Mouse (Mus musculus) kidney, embryonic 14.5 days (tissue): Measurements from ENCODE around the gene Ndufs7. TPM values are rescaled to one million over a fixed set of nuclear protein-coding genes. Genes with fewer than 3 reads are reported as not detected.

Experiments
- ATAC-seq: fragments of 200-750 bp; cut with Nextera tagmentation; 2 replicates; pipeline ENCODE4 v1.8.0; 2017; ENCODE audit warnings: moderate number of reproducible peaks, mild to moderate bottlenecking, moderate TSS enrichment, moderate library complexity; ENCODE audit not compliant: low FRiP score, low TSS enrichment
- H3K27ac ChIP-seq: fragments of 300-500 bp; sonication (generic); 2 replicates; pipeline ENCODE4 v1.5.1; 2014; ENCODE audit warnings: low read depth, mild to moderate bottlenecking, low read length, moderate library complexity, mixed read lengths
- H3K27me3 ChIP-seq: fragments of 300-500 bp; sonication (generic); 2 replicates; pipeline ENCODE4 v1.6.1; 2014; ENCODE audit warnings: mild to moderate bottlenecking, low read length; ENCODE audit not compliant: control insufficient read depth, insufficient read depth
- H3K36me3 ChIP-seq: fragments of 300-500 bp; sonication (generic); 2 replicates; pipeline ENCODE4 v1.6.1; 2014; ENCODE audit warnings: low read length, mixed read lengths; ENCODE audit not compliant: control insufficient read depth, insufficient read depth
- H3K4me1 ChIP-seq: fragments of 300-500 bp; sonication (generic); 2 replicates; pipeline ENCODE4 v1.6.1; 2014; ENCODE audit warnings: low read length, mixed read lengths; ENCODE audit not compliant: control insufficient read depth, insufficient read depth
- H3K4me2 ChIP-seq: fragments of 300-500 bp; sonication (generic); replicated peaks from 2 replicates; pipeline ENCODE4 v1.6.1; 2014; ENCODE audit warnings: low read depth, mild to moderate bottlenecking, low read length
- H3K4me3 ChIP-seq: fragments of 300-500 bp; sonication (generic); 2 replicates; pipeline ENCODE4 v1.5.1; 2014; ENCODE audit warnings: mild to moderate bottlenecking, low read length
- H3K9ac ChIP-seq: fragments of 300-500 bp; sonication (generic); 2 replicates; pipeline ENCODE4 v1.6.1; 2014; ENCODE audit warnings: low read depth, mild to moderate bottlenecking, low read length, moderate library complexity
- H3K9me3 ChIP-seq: fragments of 300-500 bp; sonication (generic); 2 replicates; pipeline ENCODE4 v1.6.1; 2016; ENCODE audit warnings: low read length; ENCODE audit not compliant: control insufficient read depth
- WGBS: fragments of 180-500 bp; shearing (Covaris S2); extraction: QIAGEN DNeasy Blood & Tissue Kit; methylation state at CpG from one replicate; pipeline ENCODE4 v1.1.7; 2014; 5-methylcytosine and 5-hydroxymethylcytosine counted together
- polyA plus RNA-seq: library from polyadenylated mRNA; unstranded; fragments of >200 nt; fragmentation: Nextera tagmentation; extraction: Ambion mirVana; gene quantifications from 2 replicates; pipeline ENCODE4 v1.2.1, GENCODE M21; 2014

Gene Ndufs7
- polyA plus RNA-seq, 1 experiment from 2014 or later: 390 TPM

GRCm38 (mm10) chr10:80278390-80278789, 29.5 kb downstream of the Ndufs7 start:
- H3K9me3 ChIP-seq: no peaks in the 10 kb centered on the region
- no peaks in the 10 kb centered on the region for H3K4me1 ChIP-seq
- peaks cover 92% of the 10 kb centered on the region for H3K36me3 ChIP-seq
- no peak for ATAC-seq
- 92% methylated on average over 9 of the region's 9 CpGs for WGBS
- H3K4me3 ChIP-seq: no peak overlapping the region
- H3K9ac ChIP-seq: no peak overlapping the region
- H3K27ac ChIP-seq: no peak overlapping the region
- H3K4me2 ChIP-seq: no peak overlapping the region
- no peaks in the 10 kb centered on the region for H3K27me3 ChIP-seq

- no peaks in the 10 kb centered on the region for H3K4me1 ChIP-seq
- no peaks in the 10 kb centered on the region for H3K9me3 ChIP-seq
- no peak overlapping the region for H3K9ac ChIP-seq
- 90% methylated on average over 12 of the region's 12 CpGs for WGBS
- H3K4me2 ChIP-seq: no peak overlapping the region
- H3K36me3 ChIP-seq: peaks cover 93% of the 10 kb centered on the region
- H3K27ac ChIP-seq: no peak overlapping the region
- no peak overlapping the region for H3K4me3 ChIP-seq
- no peaks in the 10 kb centered on the region for H3K27me3 ChIP-seq
- ATAC-seq: no peak
These were observed 30.4 kb downstream of the Ndufs7 start for GRCm38 (mm10) chr10:80279273-80279672.

GRCm38 (mm10) chr10:80281304-80281703, 32.4 kb downstream of the Ndufs7 start:
- Histone ChIP-seq H3K36me3 (peaks cover 96% of the 10 kb centered on the region), H3K4me1 (no peaks in the 10 kb centered on the region), H3K4me2 (no peak overlapping the region), H3K27ac (no peak overlapping the region), H3K4me3 (no peak overlapping the region), H3K27me3 (no peaks in the 10 kb centered on the region), H3K9me3 (no peaks in the 10 kb centered on the region), H3K9ac (no peak overlapping the region)
- WGBS: 61% methylated on average over 7 of the region's 7 CpGs
- peak; percentile 26; the same call in 1 of the 2 replicates for ATAC-seq

GRCm38 (mm10) chr10:80281921-80282371, 33.0 kb downstream of the Ndufs7 start:
- Histone ChIP-seq H3K9ac (no peak overlapping the region), H3K9me3 (no peaks in the 10 kb centered on the region), H3K4me3 (no peak overlapping the region), H3K4me1 (no peaks in the 10 kb centered on the region), H3K36me3 (peaks cover 96% of the 10 kb centered on the region), H3K27ac (no peak overlapping the region), H3K4me2 (no peak overlapping the region), H3K27me3 (no peaks in the 10 kb centered on the region)
- 73% methylated on average over 8 of the region's 8 CpGs for WGBS
- peak; percentile 6; the same call in 1 of the 2 replicates for ATAC-seq

- Histone ChIP-seq H3K36me3 (peaks cover 95% of the 10 kb centered on the region), H3K27ac (no peak overlapping the region), H3K27me3 (no peaks in the 10 kb centered on the region), H3K4me3 (no peak overlapping the region), H3K9ac (no peak overlapping the region), H3K4me2 (no peak overlapping the region), H3K9me3 (no peaks in the 10 kb centered on the region), H3K4me1 (no peaks in the 10 kb centered on the region)
- no peak for ATAC-seq
- 88% methylated on average over 20 of the region's 20 CpGs for WGBS
These were observed 33.8 kb downstream of the Ndufs7 start for GRCm38 (mm10) chr10:80282481-80283441.

GRCm38 (mm10) chr10:80285222-80286070, 36.5 kb downstream of the Ndufs7 start:
- Histone ChIP-seq H3K4me3 (no peak overlapping the region), H3K27me3 (no peaks in the 10 kb centered on the region), H3K4me2 (no peak overlapping the region), H3K9me3 (no peaks in the 10 kb centered on the region), H3K27ac (no peak overlapping the region), H3K36me3 (peaks cover 82% of the 10 kb centered on the region), H3K9ac (no peak overlapping the region), H3K4me1 (no peaks in the 10 kb centered on the region)
- ATAC-seq: no peak
- WGBS: 55% methylated on average over 14 of the region's 15 CpGs

GRCm38 (mm10) chr10:80288097-80288496, 39.2 kb downstream of the Ndufs7 start:
- H3K4me3 ChIP-seq: no peak overlapping the region
- ATAC-seq: no peak
- H3K4me1 ChIP-seq: no peaks in the 10 kb centered on the region
- H3K4me2 ChIP-seq: no peak overlapping the region
- H3K36me3 ChIP-seq: peaks cover 57% of the 10 kb centered on the region
- no peaks in the 10 kb centered on the region for H3K27me3 ChIP-seq
- no peak overlapping the region for H3K27ac ChIP-seq
- H3K9ac ChIP-seq: no peak overlapping the region
- 92% methylated on average over 12 of the region's 12 CpGs for WGBS
- no peaks in the 10 kb centered on the region for H3K9me3 ChIP-seq

GRCm38 (mm10) chr10:80288657-80289056, 39.7 kb downstream of the Ndufs7 start:
- Histone ChIP-seq H3K9me3 (no peaks in the 10 kb centered on the region), H3K4me1 (peaks cover 3% of the 10 kb centered on the region; the same call in 1 of the 2 replicates), H3K36me3 (peaks cover 54% of the 10 kb centered on the region), H3K9ac (no peak overlapping the region), H3K4me3 (no peak overlapping the region), H3K27ac (no peak overlapping the region), H3K27me3 (no peaks in the 10 kb centered on the region), H3K4me2 (no peak overlapping the region)
- 67% methylated on average over 8 of the region's 8 CpGs for WGBS
- ATAC-seq: no peak
